ENCODE assay signal across 12 mouse cellular contexts in genomic region chr5:73683706-73684409, GRCm38 (mm10). TPM values are rescaled to one million over a fixed set of nuclear protein-coding genes. Genes with fewer than 3 reads are reported as not detected.
DNase-seq lines count a peak whose midpoint lies in the region; ATAC-seq and TF ChIP-seq lines count a peak whose summit lies in the region.
"Had no signal": no experiment of that assay in that cellular context is flagged by ENCODE, and none has a peak within 500 bp of the region (broad histone marks: within the 10 kb centered on the region; RNA-seq: fewer than 3 reads in every experiment).

No protein-coding gene starts in this region.

- peak; percentile 66 for TF ChIP-seq CTCF in kidney, postnatal 0 days (IDR thresholded peaks at IDR 0.05; ENCODE audit: low read depth)

- peak; percentile 60 for DNase-seq in embryo, embryonic 10 days (ENCODE audit: low spot score)
- no peak for DNase-seq in embryo, embryonic 9.5 days (ENCODE audit: extremely low spot score)
- DNase-seq in kidney, postnatal 0 days (ENCODE audit: low spot score): peak; percentile 48
- DNase-seq in kidney, postnatal 36 days: no peak
- DNase-seq in A20 (ENCODE audit: low read depth, low spot score): peak; percentile 24
- peak; percentile 47 for DNase-seq in brain, adult 2 months (ENCODE audit: low read depth, low spot score)
- DNase-seq in adrenal gland, postnatal 25 days: no peak
- no peak for DNase-seq in testis, postnatal 14 days (ENCODE audit: low spot score)
- DNase-seq: gastrocnemius, postnatal 10 days; thymus, adult 2 months had no signal

- no peaks in the 10 kb centered on the region for H3K27me3 ChIP-seq in kidney, postnatal 0 days (ENCODE audit: insufficient read depth, low read length)
- H3K27me3 ChIP-seq: limb, embryonic 12.5 days had no signal

- H3K27ac ChIP-seq in kidney, postnatal 0 days: no peak overlapping the region
- H3K27ac ChIP-seq: limb, embryonic 12.5 days had no signal

- H3K4me2 ChIP-seq in kidney, postnatal 0 days (ENCODE audit: low read length): no peak overlapping the region
- H3K4me2 ChIP-seq: limb, embryonic 12.5 days had no signal

- no peak for ATAC-seq in kidney, postnatal 0 days (replicated peaks; ENCODE audit: low FRiP score, low read depth)

- H3K4me1 ChIP-seq in kidney, postnatal 0 days (replicated peaks; ENCODE audit: insufficient read depth, low read length): no peaks in the 10 kb centered on the region

- H3K9ac ChIP-seq in kidney, postnatal 0 days (ENCODE audit: low read depth, low read length): no peak overlapping the region
- H3K9ac ChIP-seq: limb, embryonic 12.5 days had no signal

- no peaks in the 10 kb centered on the region for H3K36me3 ChIP-seq in kidney, postnatal 0 days (ENCODE audit: insufficient read depth, low read length)
- H3K36me3 ChIP-seq: limb, embryonic 12.5 days had no signal

- H3K4me3 ChIP-seq in kidney, postnatal 0 days (replicated peaks; ENCODE audit: low read depth, low read length): no peak overlapping the region
- H3K4me3 ChIP-seq: limb, embryonic 12.5 days had no signal

- no peaks in the 10 kb centered on the region for H3K9me3 ChIP-seq in kidney, postnatal 0 days (replicated peaks; ENCODE audit: low read length)
- H3K9me3 ChIP-seq: limb, embryonic 12.5 days had no signal

- WGBS in kidney, postnatal 0 days: 47% methylated on average over 9 of the region's 9 CpGs

RNA-seq across cellular contexts. Expression of gene Spata18, which starts 32.7 kb away (rescaled TPM):
- polyA plus RNA-seq in kidney, postnatal 0 days (2015; fragmentation: Nextera tagmentation; extraction: Ambion mirVana): 0.22 and 0.24 TPM in 2 replicates
- not detected in 2 replicates for total RNA-seq in adrenal gland, postnatal 25 days (2021)
- polyA plus RNA-seq: spleen, adult 2 months had no signal

RNA-seq across cellular contexts. Expression of gene Sgcb, which starts 36.3 kb away (rescaled TPM):
- 14.3 and 16.5 TPM in 2 replicates for polyA plus RNA-seq in kidney, postnatal 0 days (2015; fragmentation: Nextera tagmentation; extraction: Ambion mirVana)
- total RNA-seq in adrenal gland, postnatal 25 days (2021): 21.3 and 26.9 TPM in 2 replicates

RNA-seq across cellular contexts. Expression of gene Lrrc66, which starts 51.5 kb away (rescaled TPM):
- polyA plus RNA-seq in kidney, postnatal 0 days (2015; fragmentation: Nextera tagmentation; extraction: Ambion mirVana): 1.4 and 1.8 TPM in 2 replicates
- not detected in 2 replicates for total RNA-seq in adrenal gland, postnatal 25 days (2021)
- total RNA-seq: gastrocnemius, postnatal 10 days had no signal
- polyA plus RNA-seq: limb, embryonic 12.5 days; spleen, adult 2 months had no signal

Comparison
In these comparisons a context has a peak if more than half of its experiments do, and no peak if none do; other contexts are left out.
1. DNase-seq: peak in embryo, embryonic 10 days (single experiment), kidney, postnatal 0 days (single experiment), A20 (single experiment) and brain, adult 2 months (single experiment); none in embryo, embryonic 9.5 days (single experiment), kidney, postnatal 36 days (0 of 2), adrenal gland, postnatal 25 days (single experiment) and testis, postnatal 14 days (single experiment).